Mouse (Mus musculus) megakaryocyte, embryonic 14.5 days (primary cell): ENCODE data around the gene Tmem135. TPM values are rescaled to one million over a fixed set of nuclear protein-coding genes. Genes with fewer than 3 reads are reported as not detected.

Source experiments
- H3K27me3 ChIP-seq: replicated peaks from 2 replicates; pipeline ENCODE3; 2012; ENCODE audit warnings: inconsistent platforms
- H3K36me3 ChIP-seq: replicated peaks from 2 replicates; pipeline ENCODE3; 2012; ENCODE audit warnings: low read length, inconsistent platforms, mixed read lengths
- H3K4me1 ChIP-seq: 2 replicates; pipeline ENCODE4 v1.6.1; 2012; ENCODE audit warnings: inconsistent platforms
- H3K4me3 ChIP-seq: replicated peaks from 2 replicates; pipeline ENCODE3; 2012; ENCODE audit warnings: moderate library complexity, mild to moderate bottlenecking, inconsistent platforms
- H3K9me3 ChIP-seq: 2 replicates; pipeline ENCODE4 v1.6.1; 2012; ENCODE audit warnings: inconsistent platforms
- FLI1 ChIP-seq: IDR thresholded peaks from 2 replicates; pipeline ENCODE4 v1.6.1; 2012; ENCODE audit warnings: low read length, inconsistent platforms, mixed read lengths
- GATA1 ChIP-seq: IDR thresholded peaks from 3 replicates; pipeline ENCODE4 v1.6.1; 2012; ENCODE audit warnings: mixed read lengths, low read length, inconsistent platforms, borderline replicate concordance
- polyA plus RNA-seq: library from polyadenylated mRNA; stranded (reverse); fragments of >175 nt; gene quantifications from 2 replicates; pipeline ENCODE4 v1.2.3, GENCODE M21; 2012; ENCODE audit warnings: low replicate concordance; ENCODE audit not compliant: insufficient read depth

The Tmem135 gene
- polyA plus RNA-seq, 1 experiment: 19.0 TPM

DNA sequence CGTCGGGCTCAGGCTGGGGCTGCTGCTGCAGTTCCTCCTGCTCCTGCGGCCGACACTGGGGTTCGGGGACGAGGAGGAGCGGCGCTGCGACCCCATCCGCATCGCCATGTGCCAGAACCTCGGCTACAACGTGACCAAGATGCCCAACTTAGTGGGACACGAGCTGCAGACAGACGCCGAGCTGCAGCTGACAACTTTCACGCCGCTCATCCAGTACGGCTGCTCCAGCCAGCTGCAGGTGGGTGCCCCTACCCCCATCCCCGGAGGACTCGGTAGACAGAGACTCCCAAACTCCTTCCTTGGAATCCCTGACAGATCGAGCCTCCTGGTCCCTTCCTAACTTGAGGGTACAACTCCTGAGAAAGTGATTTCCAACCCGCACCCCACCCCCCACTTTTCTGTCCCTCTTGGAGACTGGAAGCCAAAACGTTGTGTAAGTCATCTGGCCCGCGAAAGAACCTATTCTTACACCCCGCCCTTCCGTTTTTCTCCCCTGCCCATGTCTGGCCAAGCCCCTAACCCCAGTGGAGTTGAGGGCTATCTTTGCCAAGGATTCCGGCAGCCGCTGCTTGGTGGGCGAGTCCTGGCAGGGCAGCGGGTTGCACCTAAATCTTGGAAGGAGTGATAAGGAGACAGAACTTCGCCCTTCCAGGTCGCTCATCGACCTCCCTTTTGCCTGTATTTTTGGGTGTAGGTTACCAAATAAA, 865 bp upstream of the Tmem135 start:
- Histone ChIP-seq H3K4me1 (peaks cover 26% of the 10 kb centered on the region), H3K36me3 (no peaks in the 10 kb centered on the region), H3K27me3 (peaks cover 62% of the 10 kb centered on the region), H3K9me3 (no peaks in the 10 kb centered on the region), H3K4me3 (peak overlapping the region; percentile 95)
- TF ChIP-seq GATA1: no peak
- TF ChIP-seq FLI1: no peak

DNA sequence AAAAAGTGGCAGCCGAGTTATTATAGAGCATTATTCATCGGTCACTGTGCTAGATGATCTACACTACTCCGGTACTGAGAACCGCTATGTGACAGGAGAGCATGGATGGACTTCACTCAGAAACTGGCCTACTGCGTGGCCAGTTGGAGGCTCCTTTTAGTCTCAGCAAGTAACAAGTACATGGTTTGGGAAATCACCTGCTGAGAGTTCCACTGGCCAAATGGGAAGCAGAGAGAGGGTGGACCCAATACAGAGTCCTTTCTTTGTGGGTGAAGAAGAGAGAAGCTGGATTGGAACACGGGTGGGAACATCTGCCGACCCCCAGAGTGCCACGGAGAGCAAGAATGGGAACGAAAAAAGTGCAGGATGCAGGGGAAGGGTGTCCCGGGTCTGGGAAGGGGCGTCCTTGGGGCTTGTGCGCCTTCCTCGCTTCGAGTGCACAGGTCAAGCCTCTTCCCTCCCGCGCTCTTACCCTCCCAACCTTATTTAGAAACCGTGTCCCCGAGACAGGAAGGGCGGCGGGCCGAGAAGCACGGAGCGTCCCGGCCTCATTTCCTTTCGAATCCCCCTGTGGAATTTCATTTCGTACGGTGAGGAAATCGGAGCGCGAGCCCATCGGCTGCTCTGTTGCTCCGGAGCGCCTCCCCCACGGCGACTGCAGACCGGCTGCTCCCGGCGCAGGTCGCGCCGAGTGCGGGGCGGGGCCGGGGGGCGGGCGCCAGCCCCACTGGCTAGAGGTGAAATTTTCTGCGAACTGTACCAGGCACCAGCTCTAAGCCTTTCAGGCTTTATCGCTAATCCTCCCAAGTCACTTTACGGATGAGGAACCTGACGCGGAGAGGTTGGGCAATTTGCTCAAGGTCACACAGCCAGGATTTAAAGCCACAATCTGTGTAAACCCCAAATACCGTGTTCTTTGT, 709 bp downstream of the Tmem135 start:
- no peak for TF ChIP-seq GATA1
- TF ChIP-seq FLI1: no peak
- no peaks in the 10 kb centered on the region for H3K36me3 ChIP-seq
- H3K27me3 ChIP-seq: peaks cover 72% of the 10 kb centered on the region
- H3K4me1 ChIP-seq: peaks cover 26% of the 10 kb centered on the region
- peak overlapping the region; percentile 95 for H3K4me3 ChIP-seq
- no peaks in the 10 kb centered on the region for H3K9me3 ChIP-seq

DNA sequence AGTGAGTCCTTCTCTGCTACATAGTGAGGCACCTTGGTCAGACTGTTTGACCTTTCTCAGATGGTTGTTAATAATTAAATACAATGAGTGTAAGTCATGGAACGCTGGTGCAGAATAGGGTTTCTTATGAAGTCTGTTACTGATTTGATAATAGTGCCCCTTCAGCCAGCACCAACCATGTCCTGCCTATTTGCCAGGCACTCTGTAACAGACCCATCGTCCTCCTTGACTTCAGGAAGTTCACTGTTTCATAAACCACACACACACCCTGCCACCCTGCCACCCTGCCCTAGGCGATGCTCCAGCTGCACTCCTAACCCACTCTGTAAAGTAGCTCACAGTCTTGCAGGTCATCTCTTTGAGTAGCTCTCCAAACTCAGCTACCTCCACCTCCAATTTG, 2.1 kb downstream of the Tmem135 start:
- TF ChIP-seq FLI1: no peak
- TF ChIP-seq GATA1: no peak
- Histone ChIP-seq H3K36me3 (no peaks in the 10 kb centered on the region), H3K4me3 (peak overlapping the region; percentile 20), H3K27me3 (peaks cover 73% of the 10 kb centered on the region), H3K4me1 (peaks cover 26% of the 10 kb centered on the region), H3K9me3 (no peaks in the 10 kb centered on the region)

DNA sequence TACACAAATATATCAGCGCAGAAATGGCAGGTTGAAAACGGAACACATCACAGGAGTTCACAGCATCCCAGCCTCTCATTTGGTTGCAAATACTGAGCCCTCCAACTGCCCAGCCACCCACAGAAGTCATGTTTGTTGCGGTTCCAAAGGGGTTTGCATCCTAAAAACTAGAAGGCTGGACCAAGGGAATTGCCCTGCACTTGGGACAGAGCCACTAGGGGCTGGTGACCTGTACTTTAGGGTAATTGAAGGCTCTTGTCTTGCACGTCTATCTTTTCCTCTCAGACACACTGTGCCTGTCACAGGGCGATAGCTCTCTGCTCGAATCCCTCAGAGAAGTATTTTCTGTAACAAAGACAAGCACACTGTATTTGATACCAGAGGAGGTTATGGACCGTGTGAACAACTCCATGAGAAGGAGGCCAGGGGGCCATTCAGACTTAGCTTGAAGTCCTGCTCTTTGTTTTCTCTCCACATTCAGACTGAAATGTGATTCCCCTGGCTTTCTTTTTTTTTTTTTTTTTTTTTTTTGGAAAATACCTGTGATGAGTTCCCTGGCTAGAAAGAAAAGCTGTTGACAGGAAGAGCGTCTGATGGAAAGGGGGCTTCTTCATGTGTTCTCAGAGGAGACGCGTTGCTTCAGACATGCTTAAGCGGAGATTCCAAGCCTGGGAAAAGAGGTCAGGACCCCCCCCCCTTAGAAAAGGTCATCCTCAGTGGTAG, 2.7 kb downstream of the Tmem135 start:
- Histone ChIP-seq H3K4me1 (peaks cover 26% of the 10 kb centered on the region), H3K27me3 (peaks cover 73% of the 10 kb centered on the region), H3K36me3 (no peaks in the 10 kb centered on the region), H3K4me3 (no peak overlapping the region), H3K9me3 (no peaks in the 10 kb centered on the region)
- TF ChIP-seq GATA1 (no peak), FLI1 (no peak)

DNA sequence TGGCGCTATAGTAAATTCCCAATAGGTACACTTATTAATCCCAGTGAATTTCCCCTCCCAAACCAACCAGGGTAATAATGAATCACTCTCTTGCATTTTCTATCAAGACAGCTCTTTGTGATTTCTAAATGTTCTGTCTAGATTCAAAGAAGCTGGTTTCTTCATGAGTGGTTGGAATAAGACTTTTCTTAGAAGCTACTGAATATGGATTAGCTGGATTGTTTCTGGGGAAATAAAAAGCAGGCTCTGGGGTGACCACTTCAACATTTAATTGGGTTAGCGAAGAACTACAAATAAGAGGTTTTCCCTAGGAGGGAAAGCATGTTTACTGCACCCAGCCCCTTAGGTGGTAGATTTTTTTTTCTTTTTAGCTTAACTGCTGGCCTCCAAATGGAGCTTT, 3.3 kb downstream of the Tmem135 start:
- TF ChIP-seq GATA1: no peak
- TF ChIP-seq FLI1: no peak
- Histone ChIP-seq H3K4me3 (no peak overlapping the region), H3K27me3 (peaks cover 69% of the 10 kb centered on the region), H3K36me3 (no peaks in the 10 kb centered on the region), H3K9me3 (no peaks in the 10 kb centered on the region), H3K4me1 (peaks cover 26% of the 10 kb centered on the region)

DNA sequence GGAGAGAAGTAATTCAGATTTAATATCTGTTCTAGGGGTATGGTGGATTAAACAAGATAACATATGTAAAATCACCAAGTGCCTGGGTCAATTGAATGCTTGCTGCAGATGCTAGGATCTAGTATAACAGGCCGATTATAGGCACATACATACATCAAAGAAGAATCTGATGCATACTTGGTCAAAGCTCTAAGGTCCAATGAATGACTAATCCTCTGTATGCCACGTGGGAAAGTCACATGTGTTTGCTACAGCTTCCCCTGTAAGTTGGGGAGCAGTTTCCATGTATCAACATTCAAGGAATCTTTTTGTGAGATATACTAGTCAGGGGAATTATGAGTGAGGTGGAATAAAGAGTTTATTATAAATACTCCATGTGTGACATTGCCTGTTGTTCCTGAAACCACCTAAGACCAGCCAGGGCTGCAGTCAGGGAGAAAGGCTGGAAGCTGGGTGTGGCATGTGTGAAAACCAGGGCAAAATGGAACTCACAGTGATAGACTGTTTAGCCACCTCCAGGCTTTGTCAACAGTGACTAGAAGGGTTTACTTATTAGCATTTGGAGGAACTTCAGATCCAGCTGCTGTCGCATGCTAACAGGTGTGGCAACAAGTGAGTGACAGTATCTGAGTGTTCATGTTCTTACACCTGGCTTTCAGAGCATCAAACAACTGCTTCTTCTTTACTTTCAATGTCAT, 6.0 kb downstream of the Tmem135 start:
- Histone ChIP-seq H3K4me1 (peaks cover 4% of the 10 kb centered on the region), H3K27me3 (peaks cover 45% of the 10 kb centered on the region), H3K9me3 (peaks cover 5% of the 10 kb centered on the region; the same call in 1 of the 2 replicates), H3K36me3 (no peaks in the 10 kb centered on the region), H3K4me3 (no peak overlapping the region)
- no peak for TF ChIP-seq GATA1
- no peak for TF ChIP-seq FLI1

DNA sequence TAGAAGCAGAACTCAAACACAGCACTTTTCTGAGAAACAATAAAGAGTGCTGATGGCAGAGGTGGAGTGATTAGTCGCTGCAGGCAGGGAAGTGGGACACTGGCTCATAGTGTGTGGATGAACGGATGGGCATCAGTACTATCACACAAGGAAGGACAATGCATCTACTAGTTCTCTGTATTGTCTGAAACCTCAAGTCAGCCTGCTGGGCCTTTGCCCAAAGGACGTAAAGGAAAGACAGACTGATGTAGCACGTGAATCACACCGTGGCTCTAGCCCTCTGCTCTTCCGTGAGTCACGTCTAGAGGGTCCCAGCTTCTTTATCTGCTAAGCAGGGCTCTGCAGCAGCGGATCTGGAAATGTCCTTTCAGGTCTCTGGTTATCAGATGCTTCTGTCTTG, 7.6 kb downstream of the Tmem135 start:
- no peak for TF ChIP-seq FLI1
- no peak for TF ChIP-seq GATA1
- Histone ChIP-seq H3K4me3 (no peak overlapping the region), H3K9me3 (peaks cover 5% of the 10 kb centered on the region; the same call in 1 of the 2 replicates), H3K4me1 (no peaks in the 10 kb centered on the region), H3K27me3 (peaks cover 30% of the 10 kb centered on the region), H3K36me3 (no peaks in the 10 kb centered on the region)

DNA sequence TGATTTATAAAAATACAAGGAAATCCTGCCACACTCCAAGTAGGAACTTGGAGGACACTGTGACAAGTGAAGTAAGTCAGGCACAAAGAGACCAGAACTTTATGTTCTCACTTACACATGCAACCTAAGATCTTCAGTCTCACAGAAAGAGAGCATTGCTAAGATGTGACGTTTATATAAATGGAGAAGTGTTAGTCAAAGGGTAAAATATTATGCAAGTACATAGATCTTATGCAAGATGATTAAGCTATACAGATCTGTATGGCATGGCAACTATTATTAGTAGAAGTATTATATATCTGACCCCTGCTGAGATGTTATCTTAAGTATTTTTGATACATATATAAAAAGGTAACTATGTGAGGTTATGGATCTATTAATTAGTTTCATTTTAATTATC, 8.6 kb downstream of the Tmem135 start:
- TF ChIP-seq GATA1 (no peak), FLI1 (no peak)
- Histone ChIP-seq H3K27me3 (peaks cover 24% of the 10 kb centered on the region), H3K4me1 (no peaks in the 10 kb centered on the region), H3K36me3 (no peaks in the 10 kb centered on the region), H3K4me3 (no peak overlapping the region), H3K9me3 (peaks cover 5% of the 10 kb centered on the region; the same call in 1 of the 2 replicates)

DNA sequence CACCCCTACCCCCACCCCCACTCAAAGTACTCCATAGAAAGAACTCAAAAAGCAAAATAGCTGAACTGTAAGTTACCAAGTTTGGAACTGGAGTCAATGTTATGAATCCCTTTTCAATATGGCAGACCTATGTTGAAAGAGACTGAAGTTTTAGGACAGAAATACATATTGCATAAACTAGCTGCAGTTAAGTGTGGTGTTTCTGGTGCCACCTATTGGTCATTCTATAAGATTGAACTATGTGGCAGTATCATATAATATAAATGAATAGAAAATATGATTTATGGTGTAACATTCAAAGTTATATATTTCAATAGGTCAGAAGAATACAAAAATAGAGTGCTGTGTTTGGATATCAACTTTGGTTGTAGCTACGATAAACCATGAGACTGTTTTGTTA, 11.2 kb downstream of the Tmem135 start:
- TF ChIP-seq GATA1 (no peak), FLI1 (no peak)
- no peak overlapping the region for H3K4me3 ChIP-seq
- H3K9me3 ChIP-seq: peaks cover 5% of the 10 kb centered on the region; the same call in 1 of the 2 replicates
- no peaks in the 10 kb centered on the region for H3K36me3 ChIP-seq
- H3K4me1 ChIP-seq: no peaks in the 10 kb centered on the region
- peaks cover 8% of the 10 kb centered on the region for H3K27me3 ChIP-seq
